Mouse (Mus musculus) liver, postnatal 0 days (tissue): ENCODE results near the gene Lasp1.

Experiments
- CTCF ChIP-seq: sonication (generic); IDR thresholded peaks from 2 replicates; pipeline ENCODE4 v1.5.1; 2016; ENCODE audit warnings: antibody characterized with exemption, low read depth
- EP300 ChIP-seq: IDR thresholded peaks from 2 replicates; pipeline ENCODE4 v1.6.1; 2016; ENCODE audit warnings: antibody characterized with exemption, low read depth, mild to moderate bottlenecking

DNA sequence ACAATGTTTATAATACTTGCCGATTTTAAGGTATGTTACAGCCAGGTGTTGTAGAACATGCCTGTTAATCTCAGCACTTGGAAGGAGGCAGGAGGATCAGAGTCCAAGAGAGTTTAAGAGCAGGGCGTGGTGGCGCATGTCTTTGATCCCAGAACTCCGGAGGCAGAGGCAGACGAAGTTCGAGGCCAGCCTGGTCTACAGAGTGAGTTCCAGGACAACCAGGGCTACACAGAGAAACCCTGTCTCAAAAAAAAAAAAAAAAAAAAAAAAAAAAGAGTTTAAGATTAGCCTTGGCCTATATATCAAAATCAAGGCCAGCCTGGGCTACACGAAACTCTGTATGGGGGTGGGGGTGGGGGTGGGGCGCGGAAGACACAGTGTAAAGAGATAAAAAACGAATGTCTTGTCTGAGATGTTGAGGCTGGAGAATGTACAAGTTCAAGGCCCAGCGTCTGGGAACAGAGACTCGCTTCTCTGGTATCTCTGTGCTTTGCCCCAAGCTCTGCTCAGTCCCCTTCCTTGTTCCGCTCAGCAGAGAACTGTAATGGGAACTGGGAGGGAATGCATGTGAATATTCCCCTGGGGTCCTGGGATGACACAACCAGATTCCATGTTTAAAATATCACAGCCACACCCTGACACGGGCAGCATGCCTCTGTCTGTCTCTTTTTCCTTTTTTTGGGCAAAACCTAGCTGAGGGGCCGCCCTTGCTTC, 1.3 kb upstream of the Lasp1 start:
- no peak for TF ChIP-seq CTCF
- no peak for TF ChIP-seq EP300
